Mouse (Mus musculus): ENCODE data around the gene Col13a1.

GRCm38 (mm10) chr10:61842261-61842660, 136.6 kb downstream of the Col13a1 start:
- TF ChIP-seq CTCF (IDR thresholded peaks at IDR 0.05; ENCODE audit: insufficient read depth, low read length) (no peak), POLR2A (IDR thresholded peaks at IDR 0.05; ENCODE audit: borderline replicate concordance, extremely low read depth, low read depth, low read length) (no peak)

Data from lung, adult 2 months (tissue).